Mouse (Mus musculus): ENCODE results near the gene Lingo3. TPM values are rescaled to one million over a fixed set of nuclear protein-coding genes. Genes with fewer than 3 reads are reported as not detected.
A peak's percentile ranks its signal among the peaks of the same experiment; 100 is the strongest.

The Lingo3 gene
- polyA plus RNA-seq, 1 experiment from 2014 or later = 0.61 TPM

- no peak for DNase-seq (ENCODE audit: low spot score)
- peaks cover 15% of the 10 kb centered on the region; the same call in 1 of the 2 replicates for H3K36me3 ChIP-seq (ENCODE audit: insufficient read depth, low read length)
- peak overlapping the region; percentile 93 for H3K27ac ChIP-seq
- no peak for TF ChIP-seq CTCF (IDR thresholded peaks at IDR 0.05; ENCODE audit: low read depth)
- no peak for ATAC-seq (replicated peaks; ENCODE audit: low FRiP score, low read depth)
- no peaks in the 10 kb centered on the region for H3K9me3 ChIP-seq (replicated peaks; ENCODE audit: low read length)
- H3K4me2 ChIP-seq (ENCODE audit: low read length) = peak overlapping the region; percentile 64
- no peaks in the 10 kb centered on the region for H3K27me3 ChIP-seq (ENCODE audit: insufficient read depth, low read length)
- 5% methylated on average over 29 of the region's 29 CpGs for WGBS
- H3K4me3 ChIP-seq (replicated peaks; ENCODE audit: low read depth, low read length) = peak overlapping the region; percentile 78
- H3K9ac ChIP-seq (ENCODE audit: low read depth, low read length) = peak overlapping the region; percentile 95
- H3K4me1 ChIP-seq (replicated peaks; ENCODE audit: insufficient read depth, low read length) = 0 out of 2 replicates have a peak, but pooled peaks cover 12% of the 10 kb centered on the region
These were observed 16.6 kb downstream of the Lingo3 start for GRCm38 (mm10) chr10:80827063-80827869.

DNA sequence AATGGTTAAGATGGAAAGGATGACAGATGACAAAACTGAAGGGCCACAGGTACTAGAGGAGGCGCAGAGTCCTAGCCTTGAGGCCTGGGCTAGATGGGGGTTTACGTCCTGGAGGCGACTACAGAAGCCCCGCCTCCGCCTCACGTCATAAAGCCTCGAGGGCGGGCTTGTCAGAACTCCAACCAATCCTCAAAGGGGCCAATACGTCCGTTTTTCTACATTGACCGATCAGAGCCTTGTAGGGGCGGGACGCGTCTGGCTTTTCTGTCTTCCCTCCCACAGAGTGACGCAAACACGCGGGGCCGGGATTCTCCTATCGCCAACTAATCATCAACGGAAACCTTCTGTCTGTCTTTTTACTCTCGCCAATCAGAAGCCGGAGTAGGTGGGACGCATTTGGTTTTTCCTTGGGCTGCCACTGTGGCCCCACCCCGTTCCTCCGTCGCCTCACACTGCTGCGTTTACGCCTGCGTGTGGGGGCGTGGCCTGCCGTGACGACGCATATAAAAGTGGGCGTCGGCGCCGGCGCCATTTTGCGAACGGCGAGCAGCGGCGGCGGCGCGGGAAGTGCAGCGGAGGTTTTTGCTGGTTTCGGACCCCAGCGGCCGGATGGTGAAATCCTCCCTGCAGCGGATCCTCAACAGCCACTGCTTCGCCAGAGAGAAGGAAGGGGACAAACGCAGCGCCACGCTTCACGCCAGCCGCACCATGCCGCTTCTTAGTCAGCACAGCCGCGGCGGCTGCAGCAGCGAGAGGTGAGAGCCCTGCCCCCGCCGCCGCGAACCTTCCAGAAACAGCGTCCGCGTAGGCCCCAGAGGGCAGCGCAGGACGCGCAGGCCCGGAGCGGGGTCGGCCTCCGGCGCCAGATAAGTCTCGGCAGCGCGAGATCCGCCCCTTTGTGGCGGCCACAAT, 17.4 kb downstream of the Lingo3 start, which contains the start of gene Oaz1:
Gene Oaz1, plus strand, starts transcription at position 506 of the 912 bp plus-strand sequence.
- under 1% methylated on average over 74 of the region's 82 CpGs for WGBS
- peak within 1 kb of the TSS; percentile 93 for H3K27ac ChIP-seq
- no peak for TF ChIP-seq CTCF (IDR thresholded peaks at IDR 0.05; ENCODE audit: low read depth)
- H3K9ac ChIP-seq (ENCODE audit: low read depth, low read length) = peak within 1 kb of the TSS; percentile 95
- peaks cover 15% of the 10 kb centered on the region; the same call in 1 of the 2 replicates for H3K36me3 ChIP-seq (ENCODE audit: insufficient read depth, low read length)
- peak; percentile 100 for DNase-seq (ENCODE audit: low spot score)
- 0 out of 2 replicates have a peak, but pooled peaks cover 12% of the 10 kb centered on the region for H3K4me1 ChIP-seq (replicated peaks; ENCODE audit: insufficient read depth, low read length)
- no peaks in the 10 kb centered on the region for H3K9me3 ChIP-seq (replicated peaks; ENCODE audit: low read length)
- peak; percentile 96 for ATAC-seq (replicated peaks; ENCODE audit: low FRiP score, low read depth)
- peak within 1 kb of the TSS; percentile 64 for H3K4me2 ChIP-seq (ENCODE audit: low read length)
- no peaks in the 10 kb centered on the region for H3K27me3 ChIP-seq (ENCODE audit: insufficient read depth, low read length)
- H3K4me3 ChIP-seq (replicated peaks; ENCODE audit: low read depth, low read length) = peak within 1 kb of the TSS; percentile 78

GRCm38 (mm10) chr10:80824827-80825226, 19.0 kb downstream of the Lingo3 start:
- ATAC-seq (replicated peaks; ENCODE audit: low FRiP score, low read depth) = no peak
- WGBS = 61% methylated on average over 2 of the region's 2 CpGs

DNA sequence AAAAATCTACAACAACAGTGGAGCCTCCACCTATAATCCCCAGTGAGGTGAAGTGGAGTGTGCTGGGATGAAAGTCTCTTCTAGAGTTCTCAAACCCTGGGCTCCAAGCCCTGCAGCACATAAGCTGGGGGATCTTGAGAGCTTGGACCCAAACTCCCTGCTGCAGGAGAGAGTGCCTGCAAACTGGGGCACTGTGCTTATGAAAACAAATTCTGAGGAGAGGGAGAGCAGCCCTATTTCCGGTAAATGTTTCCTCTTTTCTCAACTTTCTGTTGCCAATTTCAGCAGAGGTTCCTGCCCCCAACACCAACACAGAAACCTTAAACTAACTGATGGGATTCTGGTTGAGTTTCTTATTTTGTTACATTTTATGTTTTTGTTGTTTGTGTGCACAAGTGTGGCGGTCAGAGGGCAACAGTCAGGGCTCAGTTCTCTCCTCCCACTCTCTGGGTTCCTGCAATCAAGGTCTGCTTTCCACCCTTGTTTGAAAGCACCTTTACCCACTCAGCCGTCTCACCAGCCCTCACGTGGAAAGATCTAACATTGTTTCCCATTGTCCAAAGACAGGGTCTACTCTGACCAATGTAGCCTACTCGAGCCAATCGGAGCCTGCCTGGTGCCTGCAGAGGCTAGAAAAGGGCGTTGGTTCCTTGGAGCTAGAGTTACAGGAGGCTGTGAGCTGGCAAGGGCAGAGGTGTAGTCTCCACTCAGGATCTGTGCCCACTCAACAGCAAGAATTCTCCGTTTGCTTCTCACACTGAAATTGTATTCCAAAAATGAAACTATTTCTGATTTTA, 19.8 kb downstream of the Lingo3 start:
- TF ChIP-seq CTCF (IDR thresholded peaks at IDR 0.05; ENCODE audit: low read depth) = no peak
- 29% methylated on average over 8 of the region's 8 CpGs for WGBS

More at GRCm38 (mm10) chr10:80824827-80825226, 19.0 kb downstream of the Lingo3 start:
- H3K4me3 ChIP-seq (replicated peaks; ENCODE audit: low read depth, low read length) = no peak overlapping the region
- H3K27me3 ChIP-seq (ENCODE audit: insufficient read depth, low read length) = no peaks in the 10 kb centered on the region
- 0 out of 2 replicates have a peak, but pooled peaks cover 7% of the 10 kb centered on the region for H3K4me1 ChIP-seq (replicated peaks; ENCODE audit: insufficient read depth, low read length)
- no peak for DNase-seq (ENCODE audit: low spot score)
- no peak for TF ChIP-seq CTCF (IDR thresholded peaks at IDR 0.05; ENCODE audit: low read depth)
- H3K27ac ChIP-seq = no peak overlapping the region
- no peak overlapping the region for H3K4me2 ChIP-seq (ENCODE audit: low read length)
- no peaks in the 10 kb centered on the region for H3K9me3 ChIP-seq (replicated peaks; ENCODE audit: low read length)
- H3K36me3 ChIP-seq (ENCODE audit: insufficient read depth, low read length) = peaks cover 9% of the 10 kb centered on the region; the same call in 1 of the 2 replicates
- no peak overlapping the region for H3K9ac ChIP-seq (ENCODE audit: low read depth, low read length)

GRCm38 (mm10) chr10:80823316-80823715, 20.5 kb downstream of the Lingo3 start:
- WGBS = 97% methylated on average over 1 of the region's 1 CpGs
- Histone ChIP-seq H3K36me3 (ENCODE audit: insufficient read depth, low read length) (no peaks in the 10 kb centered on the region), H3K4me2 (ENCODE audit: low read length) (no peak overlapping the region), H3K4me3 (replicated peaks; ENCODE audit: low read depth, low read length) (no peak overlapping the region), H3K27ac (no peak overlapping the region), H3K9ac (ENCODE audit: low read depth, low read length) (no peak overlapping the region), H3K4me1 (replicated peaks; ENCODE audit: insufficient read depth, low read length) (0 out of 2 replicates have a peak, but pooled peaks cover 7% of the 10 kb centered on the region), H3K27me3 (ENCODE audit: insufficient read depth, low read length) (no peaks in the 10 kb centered on the region), H3K9me3 (replicated peaks; ENCODE audit: low read length) (no peaks in the 10 kb centered on the region)
- TF ChIP-seq CTCF (IDR thresholded peaks at IDR 0.05; ENCODE audit: low read depth) = peak; percentile 48
- ATAC-seq (replicated peaks; ENCODE audit: low FRiP score, low read depth) (no peak), DNase-seq (ENCODE audit: low spot score) (no peak)

More for the DNA sequence above, 19.8 kb downstream of the Lingo3 start:
- Histone ChIP-seq H3K4me3 (replicated peaks; ENCODE audit: low read depth, low read length) (no peak overlapping the region), H3K27me3 (ENCODE audit: insufficient read depth, low read length) (no peaks in the 10 kb centered on the region), H3K9me3 (replicated peaks; ENCODE audit: low read length) (no peaks in the 10 kb centered on the region), H3K9ac (ENCODE audit: low read depth, low read length) (no peak overlapping the region), H3K4me1 (replicated peaks; ENCODE audit: insufficient read depth, low read length) (0 out of 2 replicates have a peak, but pooled peaks cover 7% of the 10 kb centered on the region), H3K4me2 (ENCODE audit: low read length) (no peak overlapping the region), H3K27ac (peak overlapping the region; percentile 67), H3K36me3 (ENCODE audit: insufficient read depth, low read length) (0 out of 2 replicates have a peak, but pooled peaks cover under 1% of the 10 kb centered on the region)
- peak; percentile 22 for DNase-seq (ENCODE audit: low spot score)
- ATAC-seq (replicated peaks; ENCODE audit: low FRiP score, low read depth) = no peak
